Mouse (Mus musculus) midbrain, embryonic 15.5 days (tissue): Measurements from ENCODE around the gene Hist1h1b. TPM values are rescaled to one million over a fixed set of nuclear protein-coding genes. Genes with fewer than 3 reads are reported as not detected.
"Not testable (repeated sequence)": the region's sequence is repeated elsewhere in the genome, so short reads cannot be mapped to it uniquely, and the experiment has no call there.

Source experiments
- ATAC-seq: fragments of 200-750 bp; cut with Nextera tagmentation; replicated peaks from 2 replicates; pipeline ENCODE4 v1.8.0; 2017; ENCODE audit warnings: moderate TSS enrichment
- H3K27ac ChIP-seq: fragments of 300-500 bp; sonication (generic); 2 replicates; pipeline ENCODE4 v1.5.1; 2015; ENCODE audit warnings: mild to moderate bottlenecking, inconsistent platforms
- H3K27me3 ChIP-seq: fragments of 300-500 bp; sonication (generic); replicated peaks from 2 replicates; pipeline ENCODE4 v1.6.1; 2015; ENCODE audit warnings: inconsistent platforms
- H3K36me3 ChIP-seq: fragments of 300-500 bp; sonication (generic); replicated peaks from 2 replicates; pipeline ENCODE4 v1.6.1; 2015; ENCODE audit warnings: inconsistent platforms
- H3K4me1 ChIP-seq: fragments of 300-500 bp; sonication (generic); 2 replicates; pipeline ENCODE4 v1.6.1; 2015; ENCODE audit warnings: inconsistent platforms
- H3K4me2 ChIP-seq: fragments of 300-500 bp; sonication (generic); 2 replicates; pipeline ENCODE4 v1.6.1; 2015; ENCODE audit warnings: inconsistent platforms, mild to moderate bottlenecking, moderate library complexity
- H3K4me3 ChIP-seq: fragments of 300-500 bp; sonication (generic); 2 replicates; pipeline ENCODE4 v1.5.1; 2015; ENCODE audit warnings: mild to moderate bottlenecking, inconsistent platforms
- H3K9ac ChIP-seq: fragments of 300-500 bp; sonication (generic); 2 replicates; pipeline ENCODE4 v1.6.1; 2015; ENCODE audit warnings: mild to moderate bottlenecking, inconsistent platforms
- H3K9me3 ChIP-seq: fragments of 300-500 bp; sonication (generic); 2 replicates; pipeline ENCODE4 v1.6.1; 2016; ENCODE audit warnings: inconsistent platforms
- WGBS: fragments of 180-500 bp; shearing (Covaris S2); methylation state at CpG from one replicate; pipeline ENCODE4 v1.1.7; 2015; ENCODE audit warnings: mixed read lengths; 5-methylcytosine and 5-hydroxymethylcytosine counted together
- polyA plus RNA-seq: library from polyadenylated mRNA; unstranded; fragments of >200 nt; fragmentation: Nextera tagmentation; extraction: Ambion mirVana; gene quantifications from 2 replicates; pipeline ENCODE4 v1.2.1, GENCODE M21; 2015

The Hist1h1b gene
- 3.4 and 3.7 TPM in 2 replicates for polyA plus RNA-seq

DNA sequence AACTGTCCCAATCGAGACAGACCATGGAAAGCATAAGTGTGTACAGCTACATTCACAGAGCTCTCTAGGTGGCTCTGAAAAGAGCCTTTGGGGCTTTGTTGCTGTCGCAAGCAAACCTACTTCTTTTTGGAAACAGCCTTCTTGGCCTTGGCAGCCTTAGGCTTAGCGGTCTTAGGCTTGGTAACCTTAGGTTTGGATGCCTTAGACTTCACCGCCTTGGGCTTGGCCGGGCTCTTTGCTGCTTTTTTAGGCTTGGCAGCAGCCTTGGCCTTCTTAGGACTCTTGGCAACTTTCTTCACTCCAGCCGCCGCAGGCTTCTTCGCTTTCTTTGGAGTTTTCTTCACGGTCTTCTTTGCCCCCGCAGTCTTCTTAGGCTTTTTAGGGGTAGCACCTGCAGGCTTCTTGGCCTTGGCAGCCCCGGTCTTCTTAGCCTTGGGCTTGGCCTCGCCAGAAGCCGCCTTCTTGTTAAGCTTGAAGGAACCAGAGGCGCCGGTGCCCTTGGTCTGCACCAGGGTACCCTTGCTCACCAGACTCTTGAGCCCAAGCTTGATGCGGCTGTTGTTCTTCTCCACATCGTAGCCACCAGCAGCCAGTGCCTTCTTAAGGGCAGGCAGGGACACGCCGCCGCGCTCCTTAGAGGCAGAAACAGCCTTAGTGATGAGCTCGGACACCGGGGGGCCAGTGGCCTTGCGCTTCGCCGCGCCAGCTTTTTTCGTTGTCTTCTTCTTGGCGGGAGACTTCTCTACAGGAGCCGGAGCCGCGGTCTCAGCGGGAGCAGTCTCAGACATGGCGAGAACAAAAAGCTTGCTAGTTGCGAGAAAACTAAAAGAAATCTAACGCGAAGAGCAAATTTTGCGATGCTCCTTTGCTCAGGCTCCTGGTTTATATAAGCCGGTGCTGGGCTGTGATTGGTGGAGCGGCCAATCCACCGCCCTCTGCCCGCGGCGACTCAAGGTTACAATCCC is at the start of gene Hist1h1b:
Gene Hist1h1b, minus strand, starts transcription at position 859 of the 965 bp plus-strand sequence.
- no peaks in the 10 kb centered on the region for H3K9me3 ChIP-seq
- H3K4me1 ChIP-seq: peaks cover 37% of the 10 kb centered on the region

DNA sequence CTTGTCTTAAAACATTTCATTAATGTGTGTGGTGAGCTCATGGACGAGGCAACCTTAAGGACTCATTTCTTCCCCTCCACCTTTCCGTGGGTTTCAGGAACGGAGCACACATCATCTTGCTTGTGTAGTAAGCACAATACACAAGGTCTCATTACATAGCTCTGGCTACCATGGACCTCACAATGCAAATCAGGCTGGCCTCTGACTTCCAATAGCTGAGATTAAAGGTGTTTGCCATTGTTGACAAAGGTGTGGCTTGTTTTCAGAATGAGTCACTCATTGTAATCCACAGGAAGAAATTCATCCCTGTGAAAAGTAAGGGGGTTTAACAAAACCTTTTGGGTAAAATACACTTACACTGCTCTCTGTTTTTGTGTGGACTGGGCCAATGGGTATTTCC is 48.1 kb upstream of the Hist1h1b start:
- Histone ChIP-seq H3K4me2 (no peak overlapping the region), H3K27me3 (no peaks in the 10 kb centered on the region), H3K9ac (no peak overlapping the region), H3K9me3 (no peaks in the 10 kb centered on the region), H3K4me1 (no peaks in the 10 kb centered on the region), H3K4me3 (no peak overlapping the region), H3K27ac (no peak overlapping the region), H3K36me3 (no peaks in the 10 kb centered on the region)
- no peak for ATAC-seq
- WGBS: 86% methylated on average over 3 of the region's 3 CpGs

More for the DNA sequence above, at the start of gene Hist1h1b:
- peak within 1 kb of the TSS; percentile 94 for H3K4me2 ChIP-seq
- peak within 1 kb of the TSS; percentile 68 for H3K27ac ChIP-seq
- under 1% methylated on average over 44 of the region's 44 CpGs for WGBS
- H3K27me3 ChIP-seq: no peaks in the 10 kb centered on the region
- H3K36me3 ChIP-seq: no peaks in the 10 kb centered on the region
- peak within 1 kb of the TSS; percentile 54 for H3K4me3 ChIP-seq
- peak; percentile 12; the same call in 1 of the 2 replicates for ATAC-seq
- peak within 1 kb of the TSS; percentile 49 for H3K9ac ChIP-seq

DNA sequence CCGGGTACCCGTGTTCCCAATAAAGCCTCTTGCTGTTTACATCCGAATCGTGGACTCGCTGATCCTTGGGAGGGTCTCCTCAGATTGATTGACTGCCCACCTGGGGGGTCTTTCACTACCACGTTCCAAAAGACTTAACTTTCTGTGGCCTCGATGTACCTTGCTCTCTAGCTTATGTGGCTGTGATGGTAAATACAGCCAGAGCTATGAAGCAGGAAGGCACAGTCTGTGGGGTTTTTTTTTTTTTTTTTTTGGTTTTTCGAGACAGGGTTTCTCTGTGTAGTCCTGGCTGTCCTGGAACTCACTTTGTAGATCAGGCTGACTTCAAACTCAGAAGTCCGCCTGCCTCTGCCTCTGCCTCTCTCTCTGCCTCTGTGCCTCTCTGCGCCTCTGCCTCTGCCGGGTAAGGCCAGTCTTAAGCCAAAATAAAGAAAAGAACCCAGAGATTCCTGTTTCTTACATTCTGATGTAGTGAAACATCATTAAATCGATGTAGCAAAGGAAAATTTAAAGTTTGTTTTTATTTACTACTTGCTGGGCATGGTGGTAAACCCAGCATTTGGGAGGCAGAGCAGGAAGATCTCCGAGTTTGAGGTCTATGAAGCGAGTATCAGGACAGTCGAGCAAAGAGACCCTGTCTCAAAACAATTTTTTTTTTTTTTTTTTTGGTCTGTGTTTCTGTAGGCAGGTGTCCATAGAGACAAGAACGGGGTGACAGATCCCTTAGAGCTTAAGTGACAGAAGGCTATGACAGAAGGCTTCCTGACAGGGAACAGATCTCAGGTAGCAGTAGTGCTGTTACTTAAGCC is 39.9 kb upstream of the Hist1h1b start:
- H3K9me3 ChIP-seq, H3K36me3 ChIP-seq, H3K9ac ChIP-seq, H3K27ac ChIP-seq, H3K4me1 ChIP-seq, H3K4me3 ChIP-seq, H3K4me2 ChIP-seq, H3K27me3 ChIP-seq, ATAC-seq: not testable (repeated sequence)
- 61% methylated on average over 7 of the region's 16 CpGs for WGBS

DNA sequence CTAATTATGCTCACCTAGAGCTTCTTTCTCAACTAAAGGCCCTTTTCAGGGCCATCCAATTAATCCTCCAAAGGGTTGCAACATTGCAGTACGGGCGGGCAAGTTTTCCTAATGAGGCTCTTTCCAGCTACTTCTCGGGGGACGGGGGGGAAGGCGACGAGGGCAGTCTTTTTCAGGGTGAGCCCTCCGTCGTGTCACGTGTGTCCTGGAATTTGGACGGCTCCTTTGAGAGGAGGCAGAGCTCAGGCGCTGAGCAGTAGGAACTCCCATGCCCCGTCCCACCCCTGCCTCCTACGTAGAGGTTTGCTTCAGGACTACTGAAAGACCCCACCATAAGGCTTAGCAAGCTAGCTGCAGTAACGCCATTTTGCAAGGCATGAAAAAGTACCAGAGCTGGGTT is 31.7 kb upstream of the Hist1h1b start:
- peak overlapping the region; percentile 44 for H3K4me2 ChIP-seq
- not testable (repeated sequence) for H3K9ac ChIP-seq, H3K27me3 ChIP-seq, H3K4me1 ChIP-seq, H3K36me3 ChIP-seq, H3K27ac ChIP-seq, H3K9me3 ChIP-seq
- peak overlapping the region; percentile 15; the same call in 1 of the 2 replicates for H3K4me3 ChIP-seq
- WGBS: 0% methylated on average over 14 of the region's 14 CpGs
- peak; percentile 38; the same call in 1 of the 2 replicates for ATAC-seq

DNA sequence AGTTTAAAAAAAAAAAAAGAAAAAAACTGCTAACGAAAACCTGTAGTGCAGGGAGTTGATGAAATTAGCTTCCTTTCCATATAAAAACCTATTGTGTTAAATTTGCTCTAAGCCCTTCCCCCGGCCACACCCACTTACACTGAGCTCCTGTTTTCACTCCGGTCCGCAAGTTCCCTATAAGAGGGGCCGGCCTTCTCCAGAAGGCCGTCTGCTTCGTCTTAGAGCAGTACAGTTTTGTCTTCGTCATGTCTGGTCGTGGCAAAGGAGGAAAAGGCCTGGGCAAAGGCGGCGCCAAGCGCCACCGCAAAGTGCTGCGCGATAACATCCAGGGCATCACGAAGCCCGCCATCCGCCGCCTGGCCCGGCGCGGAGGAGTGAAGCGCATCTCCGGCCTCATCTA is 31.1 kb upstream of the Hist1h1b start, which contains the start of gene Hist1h4m:
Gene Hist1h4m, plus strand, starts transcription at position 208 of the 400 bp plus-strand sequence.
- not testable (repeated sequence) for H3K4me1 ChIP-seq, H3K27ac ChIP-seq, H3K9me3 ChIP-seq, H3K36me3 ChIP-seq, H3K27me3 ChIP-seq, H3K9ac ChIP-seq
- peak; percentile 65 for ATAC-seq
- WGBS: no CpG with 5 or more reads among the region's 24 CpGs
- H3K4me3 ChIP-seq: peak within 1 kb of the TSS; percentile 15; the same call in 1 of the 2 replicates
- peak within 1 kb of the TSS; percentile 44 for H3K4me2 ChIP-seq

GRCm38 (mm10) chr13:21811074-21811473 is 30.6 kb upstream of the Hist1h1b start:
- WGBS: no CpG with 5 or more reads among the region's 8 CpGs
- not testable (repeated sequence) for H3K4me2 ChIP-seq, H3K9me3 ChIP-seq, H3K4me1 ChIP-seq, H3K36me3 ChIP-seq, H3K4me3 ChIP-seq, H3K9ac ChIP-seq, H3K27me3 ChIP-seq, H3K27ac ChIP-seq
- peak; percentile 37 for ATAC-seq

DNA sequence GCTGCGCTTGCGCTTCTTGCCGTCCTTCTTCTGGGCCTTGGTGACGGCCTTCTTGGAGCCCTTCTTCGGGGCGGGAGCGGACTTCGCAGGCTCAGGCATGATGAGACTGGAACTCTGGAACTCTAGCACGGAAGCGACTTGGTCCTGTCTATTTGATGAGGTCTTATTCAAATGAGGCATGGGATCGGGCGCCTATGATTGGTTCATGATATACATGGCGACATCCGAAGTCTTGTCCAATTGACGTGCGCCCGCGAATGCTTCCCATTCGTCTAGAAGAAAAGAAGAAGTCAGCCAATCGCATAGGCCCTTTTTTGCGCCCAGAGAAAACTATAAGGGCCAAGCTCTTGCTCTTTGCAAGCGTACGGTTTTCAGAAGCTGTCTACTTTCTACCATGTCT is 29.6 kb upstream of the Hist1h1b start, which contains the start of the genes Hist1h2bq and Hist1h2ao:
Gene Hist1h2bq, minus strand, starts transcription at position 125 of the 400 bp plus-strand sequence.
Gene Hist1h2ao, plus strand, starts transcription at position 393 of the 400 bp plus-strand sequence.
- H3K4me2 ChIP-seq, H3K27me3 ChIP-seq, H3K9me3 ChIP-seq, H3K4me3 ChIP-seq, H3K4me1 ChIP-seq, H3K9ac ChIP-seq, H3K27ac ChIP-seq, H3K36me3 ChIP-seq: not testable (repeated sequence)
- no CpG with 5 or more reads among the region's 23 CpGs for WGBS
- peak; percentile 98 for ATAC-seq

GRCm38 (mm10) chr13:21803058-21803457 is 22.6 kb upstream of the Hist1h1b start:
- H3K4me3 ChIP-seq, H3K27me3 ChIP-seq, H3K4me1 ChIP-seq, H3K4me2 ChIP-seq, H3K27ac ChIP-seq, H3K9me3 ChIP-seq, H3K36me3 ChIP-seq, H3K9ac ChIP-seq: not testable (repeated sequence)
- ATAC-seq: peak; percentile 79
- no CpG with 5 or more reads among the region's 4 CpGs for WGBS

DNA sequence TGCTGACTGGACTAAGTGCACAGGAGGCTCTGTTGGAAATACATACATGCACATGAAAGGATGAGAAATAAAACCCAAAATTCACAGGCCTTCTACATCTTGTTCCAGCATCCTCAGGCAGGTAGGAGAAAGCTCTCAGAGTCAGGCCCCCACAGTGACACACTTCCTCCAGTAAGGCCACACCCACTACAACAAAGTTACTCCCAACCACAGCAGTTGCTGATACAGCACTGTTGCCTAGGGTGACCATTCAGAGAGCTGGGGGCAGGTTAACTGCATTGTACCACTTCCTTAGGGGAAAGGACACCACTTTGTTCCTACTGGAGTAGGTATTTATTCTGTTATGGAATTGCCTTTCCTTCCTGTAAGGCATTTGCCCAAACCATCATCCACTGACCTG is 16.7 kb upstream of the Hist1h1b start:
- not testable (repeated sequence) for H3K27me3 ChIP-seq, H3K9me3 ChIP-seq, H3K4me2 ChIP-seq, H3K36me3 ChIP-seq, ATAC-seq, H3K4me3 ChIP-seq, H3K4me1 ChIP-seq, H3K9ac ChIP-seq, H3K27ac ChIP-seq

GRCm38 (mm10) chr13:21795584-21795983 is 15.2 kb upstream of the Hist1h1b start:
- 0 out of 2 replicates have a peak, but pooled peaks cover 2% of the 10 kb centered on the region for H3K27me3 ChIP-seq
- WGBS: 91% methylated on average over 7 of the region's 7 CpGs
- no peaks in the 10 kb centered on the region; the same call in 1 of the 2 replicates for H3K4me1 ChIP-seq
- H3K4me2 ChIP-seq: no peak overlapping the region
- H3K4me3 ChIP-seq: no peak overlapping the region
- H3K9ac ChIP-seq: no peak overlapping the region
- H3K27ac ChIP-seq: no peak overlapping the region
- H3K36me3 ChIP-seq: no peaks in the 10 kb centered on the region
- H3K9me3 ChIP-seq: no peaks in the 10 kb centered on the region
- no peak for ATAC-seq

DNA sequence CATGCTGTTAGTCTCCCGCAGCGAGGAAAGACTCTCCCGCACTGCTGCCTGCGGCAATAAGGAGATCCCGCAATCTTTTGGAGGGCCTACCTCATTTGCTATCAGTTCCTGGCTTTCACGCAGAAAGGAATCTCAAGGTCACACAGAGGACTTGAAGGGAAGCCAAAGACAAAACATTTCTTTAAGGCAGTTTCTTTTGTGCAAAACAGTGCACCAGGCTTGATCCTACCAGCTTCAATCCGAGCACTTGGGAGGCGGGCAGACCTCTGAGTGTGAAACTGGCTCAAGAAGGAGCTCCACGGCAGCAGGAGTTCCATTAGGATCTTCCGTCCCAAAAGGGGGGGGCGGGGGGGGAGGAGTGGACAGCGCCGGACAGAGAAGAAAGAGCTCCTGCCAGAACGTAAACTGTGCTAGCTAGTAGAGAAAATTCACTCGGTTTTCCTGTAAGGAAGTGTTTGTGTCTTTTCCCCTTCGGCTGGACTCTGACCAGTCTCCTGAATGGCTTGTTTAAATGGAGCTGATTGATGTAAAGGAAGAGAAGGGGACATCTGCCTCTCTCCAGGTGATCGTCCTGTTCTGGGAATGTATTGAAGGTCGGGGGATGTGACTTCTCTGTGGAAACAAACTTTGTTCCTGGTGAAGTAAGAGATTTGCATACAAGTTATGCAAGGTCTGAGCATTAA is 10.3 kb upstream of the Hist1h1b start:
- no peaks in the 10 kb centered on the region for H3K9me3 ChIP-seq
- H3K4me2 ChIP-seq: peak overlapping the region; percentile 28
- no peak overlapping the region for H3K4me3 ChIP-seq
- 0 out of 2 replicates have a peak, but pooled peaks cover 2% of the 10 kb centered on the region for H3K27me3 ChIP-seq
- H3K36me3 ChIP-seq: no peaks in the 10 kb centered on the region
- ATAC-seq: no peak
- H3K27ac ChIP-seq: no peak overlapping the region
- WGBS: 6% methylated on average over 18 of the region's 18 CpGs
- peaks cover 15% of the 10 kb centered on the region for H3K4me1 ChIP-seq
- no peak overlapping the region for H3K9ac ChIP-seq
